In the genomic region with DNA sequence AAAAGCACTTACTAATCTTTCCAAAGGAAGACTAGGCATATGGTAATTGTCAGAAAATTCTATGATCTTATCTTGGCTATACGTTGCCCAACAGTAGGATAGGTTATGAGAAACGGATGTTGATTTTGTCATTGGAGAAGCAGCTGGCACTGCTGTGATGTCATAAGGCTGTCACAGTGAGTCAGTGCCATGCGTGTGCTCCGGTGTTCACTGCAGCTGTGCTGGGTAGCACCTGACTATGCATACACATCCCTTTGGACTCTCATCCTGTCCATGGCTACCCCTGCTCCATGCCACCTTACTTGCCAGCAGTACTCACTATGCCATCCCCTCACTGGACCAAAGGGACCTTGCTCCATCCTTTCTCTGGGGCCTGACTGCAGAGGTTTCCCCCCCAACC, we compare ENCODE assay signal across 15 mouse cellular contexts. TPM values are rescaled to one million over a fixed set of nuclear protein-coding genes. Genes with fewer than 3 reads are reported as not detected.
DNase-seq lines count a peak whose midpoint lies in the region; ATAC-seq and TF ChIP-seq lines count a peak whose summit lies in the region.
"Had no signal": no experiment of that assay in that cellular context is flagged by ENCODE, and none has a peak within 500 bp of the region (broad histone marks: within the 10 kb centered on the region; RNA-seq: fewer than 3 reads in every experiment).

No protein-coding gene starts in this region.

- TF ChIP-seq RAD21 in CH12.LX (IDR thresholded peaks at IDR 0.05; ENCODE audit: low read depth, low read length) = no peak

- peaks cover 10% of the 10 kb centered on the region; the same call in 1 of the 2 replicates for H3K79me2 ChIP-seq in CH12.LX (replicated peaks; ENCODE audit: control insufficient read depth, extremely low read depth, insufficient read depth, poor library complexity, severe bottlenecking)

- no peak for DNase-seq in lung, postnatal 25 days (ENCODE audit: low spot score)
- peak; percentile 55 for DNase-seq in CD4-positive helper T cell, adult 2 months (ENCODE audit: low read depth, low spot score)
- DNase-seq in CH12.LX (ENCODE audit: extremely low read depth) = peak; percentile 55
- DNase-seq in frontal cortex, postnatal 25 days (ENCODE audit: low spot score in 2 of 2) = no peak
- DNase-seq in retina, embryonic 14.5 days (ENCODE audit: low spot score) = no peak
- DNase-seq: adrenal gland, adult 8-10 months; cerebellum, adult 8-10 months; forebrain, postnatal 0 days; heart, adult 2 months had no signal

- ATAC-seq in lung, embryonic 16.5 days (ENCODE audit: low read depth) = 0 out of 2 replicates have a peak, but pooled peaks have one; percentile 20
- ATAC-seq in monocyte, adult 5-6 weeks (replicated peaks; ENCODE audit: insufficient number of reproducible peaks, low FRiP score, low TSS enrichment, poor library complexity, severe bottlenecking) = 0 out of 2 replicates have a peak, but pooled peaks have one; percentile 28
- ATAC-seq: forebrain, postnatal 0 days; intestine, embryonic 15.5 days; midbrain, embryonic 15.5 days had no signal

- in situ Hi-C loops in CH12.LX (cut with MboI; ENCODE audit: low pct_ligation_motif_present, low pct_unique_long_range_greater_than_20kb, low sequenced_read_pairs) = no loop called here

- 68% methylated on average over 4 of the region's 4 CpGs for WGBS in lung, embryonic 16.5 days

- dilution Hi-C loops in CH12.LX (cut with MboI; ENCODE audit: extremely low pct_ligation_motif_present, extremely low pct_unique_long_range_greater_than_20kb, low sequenced_read_pairs) = no loop called here

- no peak overlapping the region for H3K4me2 ChIP-seq in lung, embryonic 16.5 days (ENCODE audit: low read depth, low read length)
- peak overlapping the region; percentile 79 for H3K4me2 ChIP-seq in CH12.LX (ENCODE audit: insufficient read depth, low read depth, poor library complexity, severe bottlenecking)
- H3K4me2 ChIP-seq: intestine, embryonic 15.5 days; limb, embryonic 15.5 days; midbrain, embryonic 15.5 days had no signal

- H3K27ac ChIP-seq in lung, embryonic 16.5 days (ENCODE audit: low read length) = no peak overlapping the region
- no peak overlapping the region for H3K27ac ChIP-seq in CH12.LX (ENCODE audit: insufficient read depth, low read depth)
- H3K27ac ChIP-seq: forebrain, embryonic 10.5 days; heart, adult 2 months; intestine, embryonic 15.5 days; limb, embryonic 15.5 days; midbrain, embryonic 15.5 days had no signal

- H3K9ac ChIP-seq in lung, embryonic 16.5 days (ENCODE audit: low read length) = no peak overlapping the region
- no peak overlapping the region for H3K9ac ChIP-seq in CH12.LX (ENCODE audit: insufficient read depth, low read depth)
- H3K9ac ChIP-seq: forebrain, postnatal 0 days; intestine, embryonic 15.5 days; limb, embryonic 15.5 days; midbrain, embryonic 15.5 days had no signal

- 0 out of 2 replicates have a peak, but pooled peaks have one; percentile 18 for TF ChIP-seq EP300 in CH12.LX (IDR thresholded peaks at IDR 0.05; ENCODE audit: low read length)

- H3K36me3 ChIP-seq in lung, embryonic 16.5 days (ENCODE audit: control insufficient read depth, insufficient read depth, low read length) = no peaks in the 10 kb centered on the region
- H3K36me3 ChIP-seq in CH12.LX (replicated peaks in 1 of 2; ENCODE audit: control insufficient read depth in 1 of 2, insufficient read depth in 1 of 2, low read length in 1 of 2) = peaks cover 0 to 23% of the 10 kb centered on the region in 2 experiments
- H3K36me3 ChIP-seq: forebrain, embryonic 10.5 days; intestine, embryonic 15.5 days; limb, embryonic 15.5 days; midbrain, embryonic 15.5 days had no signal

- H3K4me3 ChIP-seq in lung, embryonic 16.5 days (ENCODE audit: low read length) = no peak overlapping the region
- H3K4me3 ChIP-seq in CH12.LX (replicated peaks in 1 of 3; ENCODE audit: low read depth in 2 of 3, low read length in 2 of 3, poor library complexity in 1 of 3) = peak overlapping the region in 1 of 3 experiments; percentile 54
- H3K4me3 ChIP-seq: forebrain, embryonic 10.5 days; heart, adult 2 months; intestine, embryonic 15.5 days; limb, embryonic 15.5 days; midbrain, embryonic 15.5 days had no signal

- no peaks in the 10 kb centered on the region for H3K27me3 ChIP-seq in lung, embryonic 16.5 days (ENCODE audit: control insufficient read depth, insufficient read depth, low read depth, low read length)
- no peaks in the 10 kb centered on the region for H3K27me3 ChIP-seq in CH12.LX (replicated peaks)
- H3K27me3 ChIP-seq: intestine, embryonic 15.5 days; limb, embryonic 15.5 days; midbrain, embryonic 15.5 days had no signal

- no peak for TF ChIP-seq POLR2A in CH12.LX (IDR thresholded peaks at IDR 0.05; ENCODE audit: low read depth, low read length)

- no peak for TF ChIP-seq CTCF in CH12.LX (conservative IDR thresholded peaks at IDR 0.05 in 1 of 2, IDR thresholded peaks at IDR 0.05 in 1 of 2; ENCODE audit: low read depth in 2 of 2, low read length in 2 of 2)

- H3K9me3 ChIP-seq in lung, embryonic 16.5 days (ENCODE audit: control insufficient read depth, low read length) = no peaks in the 10 kb centered on the region
- H3K9me3 ChIP-seq in CH12.LX (replicated peaks; ENCODE audit: low read length) = no peaks in the 10 kb centered on the region
- H3K9me3 ChIP-seq: forebrain, embryonic 10.5 days; intestine, embryonic 15.5 days; limb, embryonic 15.5 days; midbrain, embryonic 15.5 days had no signal

- peaks cover 18% of the 10 kb centered on the region for H3K4me1 ChIP-seq in lung, embryonic 16.5 days (replicated peaks; ENCODE audit: control insufficient read depth, insufficient read depth, low read length)
- H3K4me1 ChIP-seq in CH12.LX (ENCODE audit: control insufficient read depth in 1 of 2, insufficient read depth in 2 of 2) = peaks cover 31 to 84% of the 10 kb centered on the region in 2 experiments
- H3K4me1 ChIP-seq: midbrain, embryonic 15.5 days had no signal

TF ChIP-seq in CH12.LX, 34 proteins besides CTCF, POLR2A, EP300 and RAD21:
- TF ChIP-seq ZNF384 (IDR thresholded peaks at IDR 0.05; ENCODE audit: low read depth, low read length) = no peak
- TF ChIP-seq CHD2 (IDR thresholded peaks at IDR 0.05; ENCODE audit: low read length) = no peak
- peak; percentile 46; the same call in 1 of the 2 replicates for TF ChIP-seq MAX (IDR thresholded peaks at IDR 0.05; ENCODE audit: low read length)
- no peak for TF ChIP-seq CHD1 (IDR thresholded peaks at IDR 0.05; ENCODE audit: low read depth, low read length)
- no peak for TF ChIP-seq MYC (IDR thresholded peaks at IDR 0.05; ENCODE audit: low read depth, low read length)
- TF ChIP-seq SIN3A (IDR thresholded peaks at IDR 0.05; ENCODE audit: low read length) = peak; percentile 50; the same call in 1 of the 2 replicates
- 0 out of 2 replicates have a peak, but pooled peaks have one; percentile 16 for TF ChIP-seq IRF4 (IDR thresholded peaks at IDR 0.05; ENCODE audit: low read depth, low read length)
- peak; percentile 53 for TF ChIP-seq BHLHE40 (IDR thresholded peaks at IDR 0.05; ENCODE audit: low read depth, low read length)
- peak; percentile 29; the same call in 1 of the 2 replicates for TF ChIP-seq TCF12 (IDR thresholded peaks at IDR 0.05; ENCODE audit: low read depth, low read length)
- peak; percentile 69; the same call in 1 of the 2 replicates for TF ChIP-seq MXI1 (IDR thresholded peaks at IDR 0.05; ENCODE audit: low read depth, low read length)
- TF ChIP-seq ETS1 (conservative IDR thresholded peaks at IDR 0.05; ENCODE audit: low read depth, low read length) = peak; percentile 79
- TF ChIP-seq POLR2AphosphoS2 (IDR thresholded peaks at IDR 0.05; ENCODE audit: low read depth, low read length) = no peak
TF ChIP-seq in CH12.LX: peak in this region for 7.

RNA-seq across cellular contexts. Expression of a gene that starts 30.5 kb away (rescaled TPM):
- 4.3 and 4.8 TPM in 2 replicates for polyA plus RNA-seq in lung, embryonic 16.5 days (2015; fragmentation: Nextera tagmentation; extraction: Ambion mirVana)
- total RNA-seq in CH12.LX (2012; rRNA removed) (1.2 and 1.3 TPM in 2 replicates), CH12.LX (2014; rRNA removed) (0.50 and 0.79 TPM in 2 replicates)
- polyA plus RNA-seq in CH12.LX (2012; ENCODE audit: insufficient read length, low read depth) = 6.0 and 6.9 TPM in 2 replicates
- total RNA-seq in monocyte, adult 5-6 weeks (2017) = 7.4 to 10.3 TPM (median 8.6 TPM) in 3 replicates

Comparison
In these comparisons a context has a peak if more than half of its experiments do, and no peak if none do; other contexts are left out.
1. DNase-seq: peak in CD4-positive helper T cell, adult 2 months (single experiment) and CH12.LX (single experiment); none in lung, postnatal 25 days (single experiment), frontal cortex, postnatal 25 days (0 of 2) and retina, embryonic 14.5 days (single experiment).